Mouse (Mus musculus) left cerebral cortex, postnatal 25 days (tissue): ENCODE data around the gene Shroom3. TPM values are rescaled to one million over a fixed set of nuclear protein-coding genes. Genes with fewer than 3 reads are reported as not detected.

Source experiments
- DNase-seq, 2 experiments: peaks; one replicate each; pipeline ENCODE4 v3.0.0; 2022; ENCODE audit warnings: low spot score in 2 of 2, mixed read lengths in 1 of 2
- intact Hi-C: fragments of 180-260 bp; cut with DNase I; formaldehyde crosslinking; loops from one replicate; pipeline ENCODE4 v1.15.1; 2025
- total RNA-seq, 2 experiments: library from RNA; stranded (reverse); gene quantifications; 2 replicates each; pipeline ENCODE4 v1.2.3; 2021

Shroom3 gene
- total RNA-seq, 2 experiments from 2014 or later, result 4.4 to 4.9 TPM

DNA sequence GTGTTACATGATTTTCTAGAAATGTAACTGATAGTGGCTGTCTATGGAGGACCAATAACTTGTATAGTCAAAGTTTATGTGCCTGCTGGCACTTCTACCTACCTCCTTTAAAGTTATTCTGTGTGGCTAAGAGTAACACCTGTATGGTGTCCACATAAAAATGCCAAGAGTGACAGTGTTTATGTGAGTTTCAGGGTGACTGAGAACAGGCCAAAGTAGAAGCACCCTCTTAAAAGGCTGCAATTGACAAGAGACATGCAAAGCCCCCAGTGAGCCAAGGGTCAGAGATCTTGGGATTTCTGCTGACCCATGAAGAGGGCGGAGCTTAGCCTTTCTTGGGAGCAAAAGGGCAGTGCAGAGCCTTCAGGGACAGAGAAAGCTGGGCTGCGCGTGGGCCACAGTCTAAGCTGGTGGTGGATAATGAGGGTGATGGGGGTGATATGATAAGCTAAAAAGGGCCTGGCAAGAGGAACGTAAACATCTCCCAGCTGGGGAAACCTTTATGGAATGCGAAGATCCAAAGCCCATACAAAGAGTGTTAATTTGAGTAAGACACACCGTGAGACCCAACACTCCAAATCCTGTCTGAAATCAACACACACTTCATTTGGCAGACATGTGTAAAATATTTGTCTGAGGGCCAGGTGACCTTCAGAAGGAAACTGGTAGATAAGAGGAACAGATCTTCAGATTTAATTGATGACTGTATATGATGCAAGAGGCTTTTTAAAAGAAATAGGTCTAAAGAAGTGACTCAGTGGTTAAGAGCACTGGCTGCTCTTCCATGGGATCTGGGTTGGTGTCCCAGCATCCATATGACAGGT lies 101.0 kb downstream of the Shroom3 start:
- DNase-seq, result no peak
- intact Hi-C loops, result no loop called here

DNA sequence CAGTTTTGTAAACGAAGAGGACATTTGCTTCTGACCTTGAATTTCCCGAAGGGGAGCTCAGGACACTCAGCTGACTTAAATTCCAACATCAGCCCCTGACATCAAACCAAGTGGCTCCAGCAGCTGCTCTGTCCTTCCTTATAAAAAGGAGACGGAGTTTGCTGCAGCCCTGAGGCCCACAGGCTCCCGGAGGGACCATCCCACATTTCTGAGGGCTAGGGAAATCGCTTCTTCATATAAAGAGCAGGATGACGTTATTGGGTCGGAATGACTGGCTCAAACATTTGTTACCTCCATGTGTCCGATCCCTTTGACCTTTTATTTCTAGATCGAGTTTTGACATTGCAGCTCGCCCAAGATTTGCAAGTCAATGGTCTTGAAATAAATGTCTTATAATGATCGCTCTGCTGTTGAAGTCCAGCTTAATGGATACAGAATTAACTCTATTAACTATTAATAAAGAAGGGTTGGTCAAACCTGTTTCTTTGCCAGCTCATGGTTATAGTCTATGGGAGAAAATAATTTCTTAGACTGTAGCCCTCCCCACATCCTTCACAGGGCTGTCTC lies 102.7 kb downstream of the Shroom3 start:
- DNase-seq, result no peak
- intact Hi-C loops, result no loop called here

DNA sequence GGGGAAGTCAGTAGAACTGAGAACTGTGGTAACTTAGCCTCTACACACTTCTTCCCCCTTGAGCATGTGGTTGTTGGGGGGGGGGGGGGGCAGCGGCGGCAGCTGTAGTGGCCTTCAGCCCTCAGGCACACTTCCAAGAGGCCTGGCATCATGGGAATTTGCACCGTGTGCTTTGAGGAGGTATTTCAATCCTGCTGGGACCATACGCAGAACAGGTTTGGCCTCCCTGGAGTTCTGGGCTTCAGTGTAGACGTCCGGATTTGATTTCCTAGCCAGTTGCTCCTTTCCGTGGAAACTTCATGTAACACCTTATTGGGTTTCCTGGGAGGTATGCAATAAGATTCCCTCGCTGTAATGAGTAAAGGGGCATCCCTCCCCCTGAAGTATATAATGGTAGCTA lies 105.8 kb downstream of the Shroom3 start:
- DNase-seq, result no peak
- intact Hi-C loops, result no loop called here

DNA sequence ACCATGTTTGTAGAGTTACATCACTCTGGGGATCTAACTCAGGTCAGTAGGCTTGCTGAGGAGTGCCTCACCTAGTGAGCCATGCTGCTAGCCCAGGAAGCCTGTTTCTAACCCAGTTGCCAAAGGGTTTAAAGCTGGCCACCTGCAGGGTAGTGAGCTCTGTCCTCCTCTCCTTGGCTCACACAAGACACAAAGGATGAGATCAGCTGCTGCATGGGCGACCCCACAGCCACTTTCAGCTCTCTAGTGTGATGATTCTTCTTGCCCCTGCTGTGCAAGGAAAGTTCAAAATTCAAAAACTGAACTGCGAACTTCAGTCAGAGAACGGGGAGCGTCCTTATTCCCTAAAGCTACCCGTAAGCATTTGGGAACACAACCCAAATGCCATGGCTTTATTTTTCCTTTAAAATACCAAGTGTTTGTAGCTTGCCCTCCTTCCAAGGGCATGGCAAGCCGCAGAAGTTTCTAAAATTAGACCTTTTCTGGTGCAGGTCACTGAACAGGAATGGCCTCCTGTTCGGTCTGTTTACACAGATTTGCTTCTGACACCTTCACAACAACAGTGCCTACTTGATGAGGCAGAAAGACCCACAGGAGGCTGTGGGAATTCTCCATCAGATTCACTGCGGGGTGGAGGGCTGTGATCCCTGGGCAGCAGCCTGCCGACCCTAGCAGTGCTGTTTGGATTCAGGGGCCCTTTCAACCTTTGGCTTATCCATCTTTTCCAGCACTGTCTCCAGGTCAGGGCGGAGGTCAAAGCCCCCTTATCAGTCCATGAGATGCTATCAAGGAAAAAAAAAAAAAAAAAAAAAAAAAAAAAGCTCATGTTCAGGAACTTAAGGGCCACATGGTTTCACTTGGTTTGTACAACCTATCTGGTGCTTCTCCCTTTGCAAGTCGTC lies 113.1 kb downstream of the Shroom3 start:
- intact Hi-C loops, result no loop called here
- no peak for DNase-seq

DNA sequence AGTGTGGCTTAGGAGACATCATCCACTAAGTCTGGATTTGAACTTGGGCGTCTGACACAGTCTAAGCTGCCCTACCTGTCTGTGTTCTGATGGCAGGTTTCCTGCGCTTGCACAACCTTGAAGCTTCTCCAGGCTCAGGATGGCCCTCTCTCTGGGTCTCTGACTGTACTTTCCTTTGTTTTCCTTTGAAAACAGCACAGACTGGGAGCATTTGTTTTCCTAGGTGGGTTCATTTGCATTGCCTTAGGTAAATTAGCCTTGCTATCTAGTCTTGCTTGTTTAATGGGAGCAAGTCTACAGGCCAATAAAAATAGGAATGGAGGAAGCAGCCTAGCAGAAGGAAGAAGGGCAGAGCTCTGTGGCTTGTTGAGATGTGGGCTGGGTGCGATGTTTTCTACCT lies 114.7 kb downstream of the Shroom3 start:
- DNase-seq, result no peak
- intact Hi-C loops, result no loop called here

DNA sequence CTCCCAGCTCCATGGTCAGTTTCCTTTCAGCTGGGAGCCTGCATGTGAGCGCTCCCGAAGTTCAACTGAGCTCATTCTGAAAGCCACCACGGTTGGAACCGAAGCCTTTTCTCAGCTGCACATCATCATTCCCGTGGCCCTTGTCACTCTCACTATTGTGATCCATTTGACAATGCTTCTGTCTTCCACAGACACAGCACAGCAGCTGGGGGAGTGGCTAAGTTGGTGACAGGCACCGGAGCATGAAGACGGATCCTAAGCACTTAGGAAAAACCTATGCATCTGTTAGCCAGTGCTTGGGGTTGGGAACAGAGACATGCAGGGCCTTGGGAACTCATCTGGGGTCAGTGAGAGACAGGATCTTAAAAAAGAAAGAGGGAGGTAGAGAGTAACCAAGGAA lies 121.1 kb downstream of the Shroom3 start:
- intact Hi-C loops, result loop anchor here (10.0 kb wide), 1 partner anchor 150 kb away; no protein-coding TSS in a partner anchor
- peak in 1 of 2 experiments; percentile 16 for DNase-seq

DNA sequence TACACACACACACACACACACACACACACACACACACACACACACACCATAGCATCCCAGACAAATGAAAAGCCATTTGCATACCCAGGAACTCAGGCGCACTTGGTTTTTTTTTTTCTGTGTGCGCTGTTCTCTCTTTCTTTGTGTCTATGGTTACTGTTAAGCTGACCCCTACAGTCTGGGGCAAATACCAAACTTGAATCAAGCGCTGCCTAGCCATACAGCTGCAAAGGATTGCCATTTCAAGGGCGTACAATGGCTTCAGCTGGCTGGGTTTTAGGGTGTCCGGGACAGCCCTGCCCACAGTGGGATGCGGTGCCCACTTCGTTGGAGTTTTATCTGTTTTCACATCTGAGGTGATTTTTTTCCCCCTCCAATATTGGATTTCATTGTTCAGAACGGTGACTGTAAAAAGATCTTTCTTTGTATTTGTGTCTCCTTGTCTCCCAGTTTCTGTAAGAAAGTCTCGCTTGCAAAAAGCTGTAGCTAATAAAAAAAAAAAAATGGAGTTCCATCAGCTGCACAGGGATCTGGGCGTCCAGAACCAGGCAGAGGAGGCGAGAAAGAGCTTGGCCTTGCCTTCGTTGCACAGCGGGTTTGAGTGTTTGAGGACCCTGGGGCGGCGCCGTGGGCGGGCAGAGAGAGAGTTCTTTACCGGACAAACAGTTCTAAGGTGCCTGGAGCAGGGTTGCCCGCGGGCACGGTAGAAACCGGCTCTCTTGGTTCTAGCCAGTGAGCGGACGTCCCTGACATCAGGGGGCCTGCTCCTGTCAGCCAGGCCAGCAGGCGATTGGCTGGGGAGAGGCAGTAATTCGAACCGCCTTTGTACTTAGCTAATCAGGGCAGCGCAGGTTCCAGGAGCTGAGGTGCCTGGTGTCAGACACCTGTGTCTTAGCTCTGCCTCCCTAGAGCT lies 125.5 kb downstream of the Shroom3 start:
- DNase-seq, result peak in 1 of 2 experiments; percentile 6
- intact Hi-C loops, result loop anchor here (10.0 kb wide), 1 partner anchor 146 kb away; no protein-coding TSS in a partner anchor

DNA sequence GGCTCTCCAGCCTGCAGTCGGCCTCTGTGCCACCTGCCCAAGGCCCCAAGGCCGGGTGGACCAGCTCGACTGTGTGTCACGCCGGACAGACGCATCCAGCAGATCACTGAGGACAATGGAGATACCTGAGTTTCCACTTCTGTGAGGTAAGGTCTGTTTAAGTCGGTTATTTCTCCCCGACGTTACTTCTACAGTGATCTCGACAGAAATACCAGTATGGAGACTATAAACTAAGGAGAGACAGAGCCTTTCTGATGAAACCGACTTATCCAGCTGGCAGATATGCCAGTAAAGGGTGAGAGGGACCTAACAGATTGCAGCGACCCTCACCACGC lies 126.1 kb downstream of the Shroom3 start:
- intact Hi-C loops, result loop anchor here (10.0 kb wide), 1 partner anchor 145 kb away; no protein-coding TSS in a partner anchor
- no peak for DNase-seq

DNA sequence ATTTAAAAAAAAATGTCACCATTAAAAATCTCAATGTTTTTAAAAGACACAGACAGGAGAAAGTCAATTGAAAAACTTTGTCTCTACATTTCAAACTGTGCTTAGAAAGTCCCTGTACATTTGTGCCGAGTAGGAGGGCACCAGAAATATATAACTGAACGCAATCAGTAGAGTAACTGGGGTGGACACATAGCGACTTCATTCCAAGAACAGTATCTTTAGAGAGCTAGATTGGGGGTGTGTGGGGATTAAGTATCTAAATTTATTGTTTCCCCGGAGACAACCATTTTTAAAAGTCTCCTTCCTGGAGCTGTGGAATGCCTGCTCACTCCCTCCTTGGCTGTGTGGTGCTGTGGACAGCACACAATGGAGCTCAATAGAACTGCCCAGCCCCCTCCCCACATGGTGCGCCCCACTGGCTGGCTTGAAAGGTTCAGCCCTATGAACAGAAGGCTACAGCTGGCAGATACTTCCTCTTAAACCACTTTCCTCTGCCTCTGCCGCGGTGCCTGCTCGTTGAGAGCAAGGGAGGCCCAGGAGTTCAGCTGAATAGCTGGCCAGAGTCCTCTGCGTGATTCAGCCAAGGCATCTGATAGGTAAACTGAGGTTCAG lies 127.8 kb downstream of the Shroom3 start:
- DNase-seq, result peak; percentile 14 to 81
- intact Hi-C loops, result no loop called here

DNA sequence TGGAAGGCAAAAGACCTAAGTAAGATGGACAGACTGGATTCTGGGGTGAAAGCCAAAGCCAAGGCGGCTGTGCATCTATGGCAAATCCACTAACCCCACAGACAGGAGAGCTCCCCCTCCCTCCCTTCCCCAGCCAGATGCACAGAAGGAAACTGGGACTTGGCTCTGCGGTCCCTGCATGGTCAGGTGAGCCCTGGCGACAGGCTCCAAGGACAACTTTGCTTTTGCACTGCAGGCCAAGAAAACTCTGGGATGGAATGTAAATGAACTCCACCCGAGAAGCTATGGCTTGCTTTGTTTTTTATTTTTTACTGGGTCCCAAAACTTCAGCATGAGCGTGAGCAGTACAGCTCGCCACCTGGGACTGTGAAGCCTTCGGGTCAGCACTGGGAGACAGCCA lies 128.5 kb downstream of the Shroom3 start:
- peak in 1 of 2 experiments; percentile 11 for DNase-seq
- intact Hi-C loops, result no loop called here

DNA sequence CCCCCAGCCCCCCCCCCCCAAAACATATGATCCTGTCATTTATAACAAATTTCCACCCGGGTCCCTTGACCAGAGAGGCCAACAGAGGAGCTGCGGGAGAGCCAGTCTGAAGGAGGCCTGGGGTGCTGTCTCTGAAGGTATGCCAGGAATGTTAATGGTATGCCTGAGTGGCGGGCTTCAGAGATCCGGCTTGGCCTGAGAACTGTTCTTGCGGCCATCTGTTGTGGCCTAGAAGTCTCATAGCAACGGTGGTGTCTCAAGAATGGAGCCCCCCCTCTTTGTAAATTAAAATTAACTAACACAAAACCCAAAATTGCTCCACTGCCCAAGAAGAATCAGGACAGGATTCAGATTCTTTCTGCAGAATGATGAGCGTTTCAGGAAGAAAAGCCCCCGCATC lies 129.7 kb downstream of the Shroom3 start:
- intact Hi-C loops, result no loop called here
- DNase-seq, result peak in 1 of 2 experiments; percentile 27

DNA sequence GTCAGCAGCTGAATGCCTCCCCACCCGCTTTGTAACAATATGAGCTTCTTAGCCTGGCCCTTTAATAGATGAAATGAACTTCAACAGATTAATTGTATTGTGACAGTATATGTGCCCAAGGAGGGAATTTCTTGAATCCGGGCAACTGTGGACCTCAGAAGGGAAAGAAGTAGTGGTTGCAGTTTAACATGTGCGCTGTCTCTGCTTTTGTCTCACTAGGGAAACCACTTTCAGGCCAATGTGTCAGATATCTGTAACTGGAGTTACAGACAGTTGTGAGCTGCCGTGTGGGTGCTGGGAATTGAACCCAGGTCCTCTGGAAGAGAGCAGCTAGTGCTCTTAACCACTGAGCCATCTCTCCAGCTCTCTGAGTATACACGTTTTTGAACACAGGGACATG lies 130.3 kb downstream of the Shroom3 start:
- intact Hi-C loops, result no loop called here

DNA sequence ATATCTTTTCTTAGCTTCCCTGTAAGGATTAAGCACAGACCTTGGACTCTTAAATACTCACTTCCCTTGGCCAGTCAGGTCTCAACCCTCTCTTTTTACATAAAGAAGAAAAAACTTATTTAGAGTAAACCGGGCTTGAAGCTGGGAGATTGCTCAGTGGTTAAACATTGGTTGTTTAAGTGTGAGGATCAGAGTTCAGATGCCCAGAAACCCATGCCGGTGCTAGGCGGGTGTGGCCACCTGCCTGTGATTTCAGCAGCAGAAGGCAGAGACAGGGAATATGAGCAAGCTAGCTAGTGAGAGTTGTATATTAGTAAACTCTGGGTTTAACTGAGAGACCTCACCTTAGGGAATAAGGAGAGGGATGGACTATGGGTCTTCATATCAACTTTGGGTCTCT lies 131.4 kb downstream of the Shroom3 start:
- intact Hi-C loops, result no loop called here
- no peak for DNase-seq

More for the DNA sequence above, 130.3 kb downstream of the Shroom3 start:
- DNase-seq, result no peak

DNA sequence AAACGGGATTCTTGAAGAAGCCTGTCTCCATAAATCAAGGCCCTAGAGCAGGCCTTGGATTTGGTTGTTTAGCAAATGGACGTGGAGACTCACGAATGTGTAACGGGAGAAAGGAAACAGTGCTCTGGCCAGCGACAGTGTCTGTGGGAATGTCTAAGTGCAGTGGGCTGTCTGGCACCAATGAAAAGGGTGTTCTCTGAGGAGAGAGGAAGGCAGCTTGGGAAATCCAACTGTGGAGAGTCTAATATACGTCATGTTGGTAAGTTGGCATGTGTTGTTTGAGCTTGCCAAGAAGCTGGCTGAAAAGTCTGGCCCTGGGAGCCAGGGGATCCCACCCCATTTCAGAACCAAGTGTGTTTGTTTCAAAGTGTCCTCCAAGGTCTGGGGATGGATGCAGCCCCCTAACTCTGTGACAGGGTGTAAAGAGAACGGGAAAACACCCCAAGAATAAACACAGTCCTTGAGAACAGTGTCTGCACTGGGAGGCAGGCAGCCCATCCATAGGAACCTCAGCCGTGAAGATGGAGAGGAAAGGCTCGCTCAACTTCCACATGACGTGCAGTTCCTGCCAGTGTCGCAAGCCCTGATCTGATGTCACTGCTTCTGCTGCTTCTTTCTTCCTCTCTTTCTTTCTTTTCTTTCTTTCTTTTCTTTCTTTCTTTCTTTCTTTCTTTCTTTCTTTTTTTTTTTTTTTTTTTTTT lies 134.0 kb downstream of the Shroom3 start:
- no peak for DNase-seq
- intact Hi-C loops, result no loop called here

DNA sequence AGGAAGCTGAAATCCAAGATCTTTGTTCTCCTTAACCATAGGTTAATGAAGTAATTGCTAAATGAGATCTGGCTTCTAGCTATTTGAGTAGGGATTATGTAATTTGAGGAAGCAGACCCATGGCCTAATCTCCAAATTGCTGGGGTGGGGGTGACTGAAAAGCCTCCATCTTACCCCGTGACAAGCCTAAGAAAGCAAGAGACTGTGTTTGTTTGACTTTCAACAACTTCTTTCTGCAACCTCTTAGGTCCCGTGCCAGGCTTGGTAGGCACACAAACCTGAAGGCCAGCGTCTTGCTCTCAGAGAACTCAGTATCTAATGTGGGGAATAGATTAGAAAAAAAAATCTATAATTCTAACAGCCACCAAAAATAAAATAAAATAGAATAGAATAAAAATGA lies 138.1 kb downstream of the Shroom3 start:
- no peak for DNase-seq
- intact Hi-C loops, result no loop called here

DNA sequence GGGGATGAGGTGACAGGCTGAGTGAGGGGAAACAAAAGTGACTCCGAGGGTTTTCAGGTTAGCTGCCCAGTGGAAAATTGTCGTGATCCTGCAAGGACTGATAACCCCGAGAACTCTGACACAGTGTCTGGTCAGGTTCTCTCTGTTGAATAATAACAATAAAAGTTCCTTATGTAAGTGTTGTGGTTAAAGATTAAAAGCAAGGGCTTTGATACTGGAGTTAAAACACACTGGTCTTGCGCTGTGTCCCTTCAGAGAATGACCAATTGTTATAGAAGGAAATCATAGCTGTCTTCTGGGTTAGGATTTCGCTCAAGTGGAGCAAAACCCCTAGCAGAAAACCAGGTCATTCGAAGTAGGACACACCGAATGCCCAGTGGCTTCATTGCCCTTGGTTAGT lies 140.3 kb downstream of the Shroom3 start:
- DNase-seq, result no peak
- intact Hi-C loops, result no loop called here

DNA sequence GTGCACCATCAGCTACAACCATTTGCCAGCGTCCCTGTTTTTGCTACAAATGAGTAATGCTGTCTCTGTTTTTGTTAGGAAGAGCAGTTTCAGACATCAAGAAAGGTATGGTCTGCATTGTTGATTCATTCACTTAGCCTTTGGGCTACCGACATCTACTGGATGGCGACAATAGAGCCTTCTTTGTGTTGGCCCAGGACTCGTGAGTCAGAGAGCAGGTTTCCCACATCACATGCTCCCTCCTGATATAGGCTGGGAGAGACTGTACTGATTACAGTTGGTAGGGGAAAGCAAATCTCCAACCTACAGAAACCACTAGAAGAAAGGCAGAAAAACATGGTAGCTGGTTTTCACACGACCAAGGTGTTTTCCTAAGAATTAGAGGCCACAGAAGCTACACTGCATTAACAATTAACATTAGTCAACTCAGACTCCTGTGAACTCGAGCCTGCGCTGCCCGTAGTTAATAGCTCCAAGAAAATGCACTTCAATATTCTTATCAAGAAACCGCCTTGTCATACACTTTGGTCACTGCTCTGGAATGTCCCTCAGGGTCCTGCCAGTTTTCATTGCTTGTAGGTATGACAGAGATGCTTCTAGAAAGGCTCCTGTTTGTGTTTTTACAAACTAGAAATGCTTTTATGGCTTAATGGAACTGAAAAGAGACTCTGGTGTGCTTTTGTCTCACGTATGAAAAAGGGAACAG lies 141.2 kb downstream of the Shroom3 start:
- no peak for DNase-seq
- intact Hi-C loops, result no loop called here

DNA sequence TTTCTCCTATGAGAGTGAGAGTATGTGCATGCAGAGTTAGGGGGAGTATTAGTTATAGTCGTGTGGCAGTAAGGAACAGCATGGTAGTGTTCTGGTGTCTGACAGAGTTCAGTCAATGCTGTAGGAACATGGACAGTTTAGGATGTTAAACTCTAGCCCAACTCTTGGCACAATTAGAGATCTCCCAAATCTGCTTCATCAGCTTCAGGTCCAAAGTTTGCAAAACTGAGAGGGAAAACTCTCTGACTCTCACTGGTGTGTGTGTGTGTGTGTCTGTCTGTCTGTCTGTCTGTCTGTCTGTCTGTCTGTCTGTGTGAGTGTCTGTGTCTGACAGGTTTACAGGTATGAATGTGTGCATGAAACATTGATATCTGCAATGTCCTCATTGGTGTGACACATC lies 147.2 kb downstream of the Shroom3 start:
- intact Hi-C loops, result no loop called here
- no peak for DNase-seq
